12 mouse cellular contexts compared by ENCODE assay signal in genomic region chr1:71837039-71837648, GRCm38 (mm10).
A peak's percentile ranks its signal among the peaks of the same experiment; 100 is the strongest.
DNase-seq lines count a peak whose midpoint lies in the region; ATAC-seq lines count a peak whose summit lies in the region.
"Had no signal": no experiment of that assay in that cellular context is flagged by ENCODE, and none has a peak within 500 bp of the region (broad histone marks: within the 10 kb centered on the region; RNA-seq: fewer than 3 reads in every experiment).

No protein-coding gene starts in this region.

- peak; percentile 10 for DNase-seq in 3T3-L1 (ENCODE audit: low read depth, low spot score)
- peak; percentile 7 for DNase-seq in R1 (ENCODE audit: low read depth, low spot score)
- no peak for DNase-seq in ovary, adult 18-20 months (ENCODE audit: low spot score)
- no peak for DNase-seq in retina, embryonic 14.5 days (ENCODE audit: low spot score)
- DNase-seq in forebrain, embryonic 11.5 days (ENCODE audit: low spot score), result no peak
- DNase-seq in layer of hippocampus, adult 9-11 months, result no peak
- DNase-seq: heart, postnatal 10 days; thymus, postnatal 25 days had no signal

- no peaks in the 10 kb centered on the region for H3K27me3 ChIP-seq in kidney, embryonic 15.5 days
- no peaks in the 10 kb centered on the region for H3K27me3 ChIP-seq in liver, embryonic 16.5 days (ENCODE audit: control insufficient read depth, insufficient read depth, low read depth, low read length)
- H3K27me3 ChIP-seq in forebrain, embryonic 11.5 days (ENCODE audit: control insufficient read depth, insufficient read depth, low read length), result no peaks in the 10 kb centered on the region
- H3K27me3 ChIP-seq: forebrain, embryonic 13.5 days; Patski had no signal

- no peaks in the 10 kb centered on the region for H3K36me3 ChIP-seq in kidney, embryonic 15.5 days
- no peaks in the 10 kb centered on the region for H3K36me3 ChIP-seq in liver, embryonic 16.5 days (ENCODE audit: control insufficient read depth, insufficient read depth)
- no peaks in the 10 kb centered on the region for H3K36me3 ChIP-seq in forebrain, embryonic 11.5 days (ENCODE audit: control insufficient read depth, insufficient read depth, low read length)

- H3K9me3 ChIP-seq in kidney, embryonic 15.5 days (replicated peaks), result no peaks in the 10 kb centered on the region
- H3K9me3 ChIP-seq in liver, embryonic 16.5 days (replicated peaks; ENCODE audit: control insufficient read depth, low read length), result no peaks in the 10 kb centered on the region
- no peaks in the 10 kb centered on the region for H3K9me3 ChIP-seq in forebrain, embryonic 11.5 days (ENCODE audit: control insufficient read depth, low read length)
- H3K9me3 ChIP-seq: forebrain, embryonic 13.5 days had no signal

- ATAC-seq in kidney, embryonic 15.5 days (replicated peaks; ENCODE audit: low FRiP score), result peak; percentile 73
- no peak for ATAC-seq in liver, embryonic 16.5 days (ENCODE audit: low read depth)
- ATAC-seq in forebrain, embryonic 11.5 days (replicated peaks; ENCODE audit: low FRiP score), result no peak
- ATAC-seq: Patski had no signal

- peak overlapping the region; percentile 14 for H3K4me3 ChIP-seq in kidney, embryonic 15.5 days (replicated peaks)
- H3K4me3 ChIP-seq in liver, embryonic 16.5 days (ENCODE audit: low read depth, low read length), result no peak overlapping the region; the same call in 1 of the 2 replicates
- no peak overlapping the region for H3K4me3 ChIP-seq in forebrain, embryonic 11.5 days (ENCODE audit: low read depth, low read length)
- H3K4me3 ChIP-seq: forebrain, embryonic 13.5 days had no signal

- H3K4me2 ChIP-seq in kidney, embryonic 15.5 days, result peak overlapping the region; percentile 54
- H3K4me2 ChIP-seq in liver, embryonic 16.5 days (ENCODE audit: low read depth, low read length), result 0 out of 2 replicates have a peak overlapping the region, but pooled peaks have one; percentile 18
- H3K4me2 ChIP-seq in forebrain, embryonic 11.5 days (ENCODE audit: low read depth, low read length, severe bottlenecking), result no peak overlapping the region

- H3K9ac ChIP-seq in kidney, embryonic 15.5 days, result no peak overlapping the region
- H3K9ac ChIP-seq in liver, embryonic 16.5 days (ENCODE audit: low read depth, low read length), result no peak overlapping the region
- no peak overlapping the region for H3K9ac ChIP-seq in forebrain, embryonic 11.5 days (ENCODE audit: low read length)
- H3K9ac ChIP-seq: forebrain, embryonic 13.5 days had no signal

- H3K4me1 ChIP-seq in kidney, embryonic 15.5 days, result peaks cover 13% of the 10 kb centered on the region; the same call in 1 of the 2 replicates
- no peaks in the 10 kb centered on the region for H3K4me1 ChIP-seq in liver, embryonic 16.5 days (ENCODE audit: control insufficient read depth, low read depth, low read length)
- no peaks in the 10 kb centered on the region for H3K4me1 ChIP-seq in forebrain, embryonic 11.5 days (replicated peaks; ENCODE audit: control insufficient read depth, insufficient read depth, low read length)

- 34% methylated on average over 20 of the region's 20 CpGs for WGBS in kidney, embryonic 15.5 days
- WGBS in liver, embryonic 16.5 days (ENCODE audit: insufficient replicate concordance), result 68% methylated on average over 20 of the region's 20 CpGs
- 89% methylated on average over 20 of the region's 20 CpGs for WGBS in forebrain, embryonic 11.5 days

- no peak overlapping the region for H3K27ac ChIP-seq in kidney, embryonic 15.5 days
- peak overlapping the region; percentile 54; the same call in 1 of the 2 replicates for H3K27ac ChIP-seq in liver, embryonic 16.5 days (ENCODE audit: low read length)
- H3K27ac ChIP-seq in forebrain, embryonic 11.5 days (ENCODE audit: low read depth, low read length), result no peak overlapping the region

Comparison
In these comparisons a context has a peak if more than half of its experiments do, and no peak if none do; other contexts are left out.
1. DNase-seq: peak in 3T3-L1 (single experiment) and R1 (single experiment); none in ovary, adult 18-20 months (single experiment), retina, embryonic 14.5 days (single experiment), forebrain, embryonic 11.5 days (single experiment) and layer of hippocampus, adult 9-11 months (single experiment).